ENCODE assay signal across 8 mouse cellular contexts in the genomic region with DNA sequence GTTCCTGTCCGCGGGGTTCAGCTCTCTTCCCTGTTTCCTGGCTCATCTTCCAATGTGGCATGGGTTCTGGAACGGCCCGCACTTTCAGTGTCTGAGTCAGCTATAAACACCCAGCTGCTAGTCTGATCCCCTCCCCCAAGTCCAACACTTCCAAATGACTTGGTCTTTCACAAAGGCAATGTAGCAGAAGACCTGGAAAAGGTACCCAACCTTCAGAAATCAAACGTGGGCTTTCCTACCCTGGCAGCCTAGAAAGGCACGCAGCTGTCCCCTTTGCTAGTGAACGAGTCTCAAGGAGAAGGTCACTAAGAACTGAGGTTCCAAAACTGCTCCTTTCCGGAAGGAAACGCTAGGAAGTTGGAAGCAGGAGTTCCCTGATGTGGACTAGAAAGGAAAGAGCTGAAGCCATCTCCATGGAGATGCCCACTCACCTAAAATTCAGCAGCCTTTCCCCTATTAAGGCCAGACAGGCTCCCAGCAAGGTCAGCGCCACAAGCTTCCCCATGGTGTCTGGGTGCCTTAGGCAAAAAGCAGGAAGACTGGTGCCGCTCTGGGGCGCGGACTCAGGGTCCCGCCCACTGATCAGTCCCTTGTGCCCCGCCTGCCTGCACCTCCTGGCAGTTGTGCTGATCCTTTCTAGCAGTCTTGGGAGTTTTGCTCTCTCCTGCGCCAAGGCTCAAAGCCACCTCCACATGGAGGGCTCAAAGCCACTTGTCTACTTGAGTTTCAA. TPM values are rescaled to one million over a fixed set of nuclear protein-coding genes. Genes with fewer than 3 reads are reported as not detected.
A peak's percentile ranks its signal among the peaks of the same experiment; 100 is the strongest.
DNase-seq lines count a peak whose midpoint lies in the region; ATAC-seq lines count a peak whose summit lies in the region.

Gene Pon3, minus strand, starts transcription at position 565 of the 730 bp plus-strand sequence.

- peak within 1 kb of the TSS; percentile 79 for H3K9ac ChIP-seq in liver, embryonic 16.5 days (ENCODE audit: low read depth, low read length)
- peak within 1 kb of the TSS; percentile 29; the same call in 1 of the 2 replicates for H3K9ac ChIP-seq in neural tube, embryonic 11.5 days (ENCODE audit: low read length)

- H3K4me2 ChIP-seq in liver, embryonic 16.5 days (ENCODE audit: low read depth, low read length): peak within 1 kb of the TSS; percentile 90
- peak within 1 kb of the TSS; percentile 44 for H3K4me2 ChIP-seq in neural tube, embryonic 11.5 days (ENCODE audit: low read depth)

- ATAC-seq in liver, embryonic 16.5 days (ENCODE audit: low read depth): peak; percentile 99
- ATAC-seq in neural tube, embryonic 11.5 days (ENCODE audit: insufficient read depth, low FRiP score, low TSS enrichment): no peak

- peaks cover 14% of the 10 kb centered on the region for H3K4me1 ChIP-seq in embryonic facial prominence, embryonic 10.5 days
- H3K4me1 ChIP-seq in liver, embryonic 16.5 days (ENCODE audit: control insufficient read depth, low read depth, low read length): peaks cover 16% of the 10 kb centered on the region
- no peaks in the 10 kb centered on the region for H3K4me1 ChIP-seq in neural tube, embryonic 11.5 days (ENCODE audit: control insufficient read depth, insufficient read depth, low read length)

- H3K27me3 ChIP-seq in embryonic facial prominence, embryonic 10.5 days (replicated peaks; ENCODE audit: low read depth, poor library complexity, severe bottlenecking): no peaks in the 10 kb centered on the region
- no peaks in the 10 kb centered on the region for H3K27me3 ChIP-seq in liver, embryonic 16.5 days (ENCODE audit: control insufficient read depth, insufficient read depth, low read depth, low read length)
- no peaks in the 10 kb centered on the region for H3K27me3 ChIP-seq in neural tube, embryonic 11.5 days (ENCODE audit: control insufficient read depth, insufficient read depth, low read length)

- no peaks in the 10 kb centered on the region for H3K9me3 ChIP-seq in embryonic facial prominence, embryonic 10.5 days
- no peaks in the 10 kb centered on the region for H3K9me3 ChIP-seq in liver, embryonic 16.5 days (replicated peaks; ENCODE audit: control insufficient read depth, low read length)
- H3K9me3 ChIP-seq in neural tube, embryonic 11.5 days (ENCODE audit: control insufficient read depth, low read length): no peaks in the 10 kb centered on the region

- H3K4me3 ChIP-seq in embryonic facial prominence, embryonic 10.5 days: peak within 1 kb of the TSS; percentile 53
- peak within 1 kb of the TSS; percentile 74 for H3K4me3 ChIP-seq in liver, embryonic 16.5 days (ENCODE audit: low read depth, low read length)
- peak within 1 kb of the TSS; percentile 21; the same call in 1 of the 2 replicates for H3K4me3 ChIP-seq in neural tube, embryonic 11.5 days (ENCODE audit: low read depth, low read length)

- H3K36me3 ChIP-seq in embryonic facial prominence, embryonic 10.5 days (replicated peaks): no peaks in the 10 kb centered on the region
- H3K36me3 ChIP-seq in liver, embryonic 16.5 days (ENCODE audit: control insufficient read depth, insufficient read depth): no peaks in the 10 kb centered on the region
- H3K36me3 ChIP-seq in neural tube, embryonic 11.5 days (ENCODE audit: control insufficient read depth, insufficient read depth, low read length): no peaks in the 10 kb centered on the region

- peak within 1 kb of the TSS; percentile 75 for H3K27ac ChIP-seq in embryonic facial prominence, embryonic 10.5 days (replicated peaks)
- H3K27ac ChIP-seq in liver, embryonic 16.5 days (ENCODE audit: low read length): peak within 1 kb of the TSS; percentile 58
- H3K27ac ChIP-seq in neural tube, embryonic 11.5 days (ENCODE audit: low read depth, low read length): no peak within 1 kb of the TSS

- DNase-seq in right cerebral cortex, adult 18-20 months: peak; percentile 2
- no peak for DNase-seq in right cerebral cortex, postnatal 4 days
- DNase-seq in embryonic facial prominence, embryonic 10.5 days (ENCODE audit: low spot score): peak; percentile 50
- peak; percentile 60 for DNase-seq in heart, adult 8-10 months (ENCODE audit: low spot score)
- DNase-seq in kidney, adult 18-20 months: peak; percentile 67
- peak; percentile 34 for DNase-seq in neural tube, embryonic 11.5 days (ENCODE audit: low spot score)
- peak; percentile 12 for DNase-seq in thymus, postnatal 0 days (ENCODE audit: low spot score)

- whole genome bisulfite sequencing in embryonic facial prominence, embryonic 10.5 days: 12% methylated on average over 16 of the region's 16 CpGs
- 2% methylated on average over 16 of the region's 16 CpGs for WGBS in liver, embryonic 16.5 days (ENCODE audit: insufficient replicate concordance)
- WGBS in neural tube, embryonic 11.5 days: 11% methylated on average over 16 of the region's 16 CpGs

RNA-seq across cellular contexts. Expression of gene Pon3, which starts in this region (rescaled TPM):
- polyA plus RNA-seq in embryonic facial prominence, embryonic 10.5 days (2016; fragmentation: Nextera tagmentation; extraction: Ambion mirVana): 6.3 and 6.5 TPM in 2 replicates
- 10 to 100 TPM; 20.0 to 29.5 (median 25.0) TPM for total RNA-seq in heart, adult 8-10 months (2022)
- 25.8 and 26.6 TPM in 2 replicates for polyA plus RNA-seq in liver, embryonic 16.5 days (2015; fragmentation: Nextera tagmentation; extraction: Ambion mirVana)
- 4.6 and 5.9 TPM in 2 replicates for polyA plus RNA-seq in neural tube, embryonic 11.5 days (2014; fragmentation: Nextera tagmentation; extraction: Ambion mirVana)
- polyA plus RNA-seq in thymus, postnatal 0 days (2015; fragmentation: Nextera tagmentation; extraction: Ambion mirVana): 4.1 and 4.8 TPM in 2 replicates

Comparison
In these comparisons a context has a peak if more than half of its experiments do, and no peak if none do; other contexts are left out.
1. H3K4me3 ChIP-seq: peak in every context shown above with its lines; median percentile 74 in liver, embryonic 16.5 days; 53 in embryonic facial prominence, embryonic 10.5 days; 21 in neural tube, embryonic 11.5 days.